Mouse (Mus musculus) olfactory bulb, adult 2 months (tissue): ENCODE measurements around the gene Cd34.

Source experiments
- CTCF ChIP-seq: fragments of 200-500 bp; IDR thresholded peaks from 2 replicates; pipeline ENCODE4 v1.5.1; 2012; ENCODE audit warnings: low read depth, mild to moderate bottlenecking, low read length, moderate library complexity; ENCODE audit not compliant: insufficient read depth
- POLR2A ChIP-seq: fragments of 200-500 bp; IDR thresholded peaks from 2 replicates; pipeline ENCODE4 v1.6.1; 2012; ENCODE audit warnings: mild to moderate bottlenecking, low read depth, low read length, moderate library complexity; ENCODE audit not compliant: insufficient read depth

DNA sequence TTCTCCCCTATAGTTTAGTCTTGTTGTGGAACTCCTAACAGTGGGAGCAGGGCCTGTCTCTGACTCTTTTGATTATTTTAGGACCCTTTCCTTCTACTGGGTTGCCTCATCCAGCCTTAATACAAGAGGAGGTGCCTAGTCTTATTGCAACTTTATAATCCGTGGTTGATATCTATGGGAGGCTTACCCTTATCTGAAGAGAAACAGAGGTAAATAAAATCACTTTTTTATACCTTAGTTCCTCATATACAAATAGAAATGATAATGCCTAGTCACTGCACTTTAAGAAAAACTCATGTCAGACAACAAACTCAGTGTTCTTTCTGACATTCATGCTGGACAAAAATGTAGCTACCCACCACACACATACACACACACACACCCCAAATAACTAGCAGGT is 44.1 kb upstream of the Cd34 start:
- TF ChIP-seq CTCF = no peak
- no peak for TF ChIP-seq POLR2A
